Mouse (Mus musculus) lung, adult 2 months (tissue): Measurements from ENCODE around the gene 4933430I17Rik. TPM values are rescaled to one million over a fixed set of nuclear protein-coding genes. Genes with fewer than 3 reads are reported as not detected.

ENCODE experiments used
- DNase-seq: peaks from one replicate; pipeline ENCODE4 v3.0.0; 2022
- H3K4me1 ChIP-seq: fragments of 200-500 bp; 2 replicates; pipeline ENCODE4 v1.6.1; 2011; ENCODE audit warnings: low read length; ENCODE audit not compliant: control insufficient read depth, insufficient read depth
- H3K4me3 ChIP-seq: fragments of 200-500 bp; replicated peaks from 2 replicates; pipeline ENCODE3; 2011; ENCODE audit warnings: low read depth, mild to moderate bottlenecking, control low read depth, low read length; ENCODE audit errors: extremely low read depth
- CTCF ChIP-seq: fragments of 200-500 bp; IDR thresholded peaks from 2 replicates; pipeline ENCODE4 v1.5.1; 2011; ENCODE audit warnings: mild to moderate bottlenecking, low read length, control low read depth; ENCODE audit not compliant: insufficient read depth
- POLR2A ChIP-seq: fragments of 200-500 bp; IDR thresholded peaks from 2 replicates; pipeline ENCODE4 v1.6.1; 2011; ENCODE audit warnings: low read depth, mild to moderate bottlenecking, control low read depth, low read length, borderline replicate concordance; ENCODE audit errors: extremely low read depth
- WGBS: fragments of 180-500 bp; shearing (Covaris S2); methylation state at CpG from one replicate; pipeline ENCODE4 v1.1.7; 2018; 5-methylcytosine and 5-hydroxymethylcytosine counted together
- polyA plus RNA-seq: library from polyadenylated mRNA; depleted of rRNA; stranded (reverse); fragments of >200 nt; gene quantifications from 2 replicates; pipeline ENCODE4 v1.2.3, GENCODE M21; 2012

The 4933430I17Rik gene
- polyA plus RNA-seq, 1 experiment = 0.15 TPM

- Histone ChIP-seq H3K4me3 (no peak overlapping the region), H3K4me1 (peaks cover 8% of the 10 kb centered on the region)
- WGBS = 34% methylated on average over 7 of the region's 7 CpGs
- TF ChIP-seq POLR2A (no peak), CTCF (no peak)
- no peak for DNase-seq
Measured at GRCm38 (mm10) chr4:62502969-62503368, 22.2 kb upstream of the 4933430I17Rik start.

GRCm38 (mm10) chr4:62503374-62503970 is 21.7 kb upstream of the 4933430I17Rik start, which contains the start of gene Hdhd3:
Gene Hdhd3 (minus strand): TSS chr4:62503467.
- DNase-seq = no peak
- TF ChIP-seq CTCF (no peak), POLR2A (no peak)
- Histone ChIP-seq H3K4me3 (peak within 1 kb of the TSS; percentile 99), H3K4me1 (peaks cover 8% of the 10 kb centered on the region)
- WGBS = 76% methylated on average over 3 of the region's 3 CpGs

DNA sequence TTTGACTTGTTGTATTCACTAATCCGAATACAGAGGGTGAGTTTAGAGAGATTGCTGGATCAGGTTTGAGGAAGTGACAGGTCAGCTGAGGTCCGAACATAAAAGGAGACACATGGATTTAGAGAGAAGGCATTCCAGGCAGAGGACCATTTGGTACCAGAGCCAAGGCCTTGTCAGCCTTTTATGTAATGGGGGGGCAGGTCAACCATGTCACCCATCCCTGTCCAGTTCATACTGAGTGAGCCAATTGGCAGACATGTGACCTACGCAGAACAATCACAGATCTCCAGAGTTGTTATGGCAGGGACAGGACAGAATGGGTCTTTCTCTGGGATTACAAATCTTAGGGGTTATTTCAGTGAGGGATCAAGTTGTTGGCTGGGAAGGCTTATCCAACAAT is 19.2 kb upstream of the 4933430I17Rik start:
- no peak overlapping the region for H3K4me3 ChIP-seq
- peaks cover 8% of the 10 kb centered on the region for H3K4me1 ChIP-seq
- 68% methylated on average over 3 of the region's 3 CpGs for WGBS
- TF ChIP-seq CTCF = no peak
- TF ChIP-seq POLR2A = no peak
- DNase-seq = no peak

- WGBS = 38% methylated on average over 2 of the region's 2 CpGs
- Histone ChIP-seq H3K4me3 (no peak overlapping the region), H3K4me1 (peaks cover 8% of the 10 kb centered on the region)
- no peak for DNase-seq
- TF ChIP-seq CTCF (peak; percentile 29; the same call in 1 of the 2 replicates), POLR2A (no peak)
Measured at GRCm38 (mm10) chr4:62506798-62507197, 18.4 kb upstream of the 4933430I17Rik start.

DNA sequence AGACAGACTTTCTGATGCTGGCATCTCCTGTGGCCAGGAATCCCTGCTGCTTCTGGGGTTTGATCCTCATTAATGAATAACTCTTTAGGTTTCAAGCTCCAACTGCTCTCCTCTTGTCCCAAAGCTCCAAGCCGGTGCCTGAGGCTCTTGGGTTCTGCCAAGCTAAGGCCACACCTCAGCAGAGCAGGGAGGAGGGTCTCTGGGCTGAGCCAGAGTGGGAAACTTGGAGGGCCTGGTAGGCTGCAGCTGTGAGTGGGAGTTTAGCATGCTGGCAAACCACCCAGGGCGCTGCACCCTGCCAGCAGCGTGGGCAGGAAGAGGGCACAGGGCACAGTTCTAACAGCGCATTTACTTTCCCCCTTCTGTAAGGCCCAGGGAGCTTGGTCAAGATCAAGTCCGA is 16.3 kb upstream of the 4933430I17Rik start:
- Histone ChIP-seq H3K4me3 (no peak overlapping the region), H3K4me1 (no peaks in the 10 kb centered on the region)
- TF ChIP-seq POLR2A = no peak
- TF ChIP-seq CTCF = no peak
- no peak for DNase-seq
- WGBS = 84% methylated on average over 5 of the region's 5 CpGs

DNA sequence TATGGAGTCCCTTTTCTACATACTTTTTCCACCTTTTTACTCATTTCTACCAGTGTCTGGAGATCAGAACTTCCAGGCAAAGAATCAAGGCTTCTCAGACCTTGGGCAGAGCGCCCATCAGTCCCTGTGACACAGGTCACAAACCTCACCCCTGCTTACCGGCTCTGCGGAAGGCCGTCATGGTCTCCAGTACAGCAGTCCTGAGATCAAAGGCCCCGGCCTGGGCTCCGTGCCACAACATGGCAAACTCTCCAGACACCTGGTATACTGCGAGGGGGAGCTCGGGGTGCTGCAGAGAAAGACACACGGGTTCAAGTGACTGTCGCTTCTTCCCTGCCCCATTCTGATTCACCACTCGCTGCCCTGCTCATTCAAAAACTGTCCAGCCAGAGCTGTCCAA is 15.2 kb upstream of the 4933430I17Rik start:
- no peak for DNase-seq
- no peak overlapping the region for H3K4me3 ChIP-seq
- 87% methylated on average over 11 of the region's 11 CpGs for WGBS
- TF ChIP-seq POLR2A (no peak), CTCF (no peak)
- H3K4me1 ChIP-seq = no peaks in the 10 kb centered on the region

DNA sequence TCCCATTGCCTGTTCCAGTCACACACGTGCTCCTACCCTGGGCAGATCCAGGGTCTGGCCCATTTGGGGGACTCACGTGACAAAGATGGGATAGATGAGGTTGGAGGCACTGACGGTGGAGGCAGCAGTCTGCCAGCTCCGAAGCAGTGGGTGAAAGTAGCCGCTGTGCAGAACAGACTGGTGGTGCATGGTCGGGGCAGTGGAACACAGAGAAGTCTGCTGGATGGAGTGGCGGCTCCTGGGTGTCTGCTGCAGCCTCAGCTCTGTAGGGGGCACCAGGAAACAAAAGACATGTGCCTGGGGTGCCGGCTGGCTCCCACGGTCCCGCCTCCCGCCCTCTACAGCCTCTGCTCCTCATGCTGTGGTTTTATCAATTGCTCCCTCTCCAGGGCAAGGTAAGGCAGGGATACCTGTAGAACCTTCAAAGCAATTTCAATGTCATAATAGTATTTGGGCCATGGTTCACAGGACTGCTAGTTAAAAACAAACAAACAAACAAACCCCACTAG is 11.1 kb upstream of the 4933430I17Rik start:
- no peak for DNase-seq
- Histone ChIP-seq H3K4me1 (peaks cover 3% of the 10 kb centered on the region; the same call in 1 of the 2 replicates), H3K4me3 (no peak overlapping the region)
- TF ChIP-seq CTCF = no peak
- TF ChIP-seq POLR2A = no peak
- WGBS = 60% methylated on average over 11 of the region's 11 CpGs

DNA sequence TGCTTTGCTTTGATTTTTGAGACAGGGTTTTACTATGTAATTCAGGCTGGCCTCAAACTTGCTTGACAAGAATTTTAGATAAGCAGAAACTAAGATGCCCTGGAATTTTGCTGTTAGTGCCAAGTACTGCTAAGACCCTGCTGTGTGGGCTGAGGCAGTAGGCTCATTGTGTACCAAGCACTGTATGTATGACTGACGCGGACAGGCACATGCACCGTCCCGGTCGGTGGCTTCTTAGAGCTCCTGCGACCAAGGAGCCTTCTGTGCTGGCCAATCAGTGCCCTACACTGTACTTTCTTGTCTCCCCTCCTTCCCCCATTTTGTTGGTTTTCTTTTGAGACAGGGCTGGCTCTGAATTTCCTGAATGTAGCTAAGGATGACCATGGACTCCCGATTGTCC is 10.2 kb upstream of the 4933430I17Rik start:
- DNase-seq = no peak
- Histone ChIP-seq H3K4me3 (no peak overlapping the region), H3K4me1 (peaks cover 6% of the 10 kb centered on the region; the same call in 1 of the 2 replicates)
- 78% methylated on average over 7 of the region's 7 CpGs for WGBS
- TF ChIP-seq POLR2A (no peak), CTCF (no peak)

DNA sequence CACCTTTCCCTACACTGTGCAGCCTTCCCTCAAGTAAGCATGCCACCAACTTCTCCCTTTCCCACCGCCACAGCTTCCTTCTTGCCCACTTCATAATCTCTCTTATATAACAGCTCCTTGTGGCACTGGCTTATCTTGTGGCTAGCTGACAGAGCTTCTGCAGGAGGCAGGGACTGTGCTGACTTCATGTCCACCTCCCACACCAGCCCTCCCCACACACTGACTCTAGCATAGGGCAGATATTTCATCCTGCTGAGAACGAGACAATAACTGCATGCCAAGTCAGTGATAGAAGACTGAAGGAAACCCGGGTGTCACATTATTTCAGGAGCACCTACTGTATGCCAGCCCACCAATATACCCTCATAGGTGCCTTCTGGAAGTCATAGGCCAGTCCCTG is 9.7 kb upstream of the 4933430I17Rik start:
- DNase-seq = no peak
- Histone ChIP-seq H3K4me1 (peaks cover 6% of the 10 kb centered on the region; the same call in 1 of the 2 replicates), H3K4me3 (no peak overlapping the region)
- 36% methylated on average over 3 of the region's 3 CpGs for WGBS
- TF ChIP-seq CTCF = no peak
- TF ChIP-seq POLR2A = 0 out of 2 replicates have a peak, but pooled peaks have one; percentile 15

DNA sequence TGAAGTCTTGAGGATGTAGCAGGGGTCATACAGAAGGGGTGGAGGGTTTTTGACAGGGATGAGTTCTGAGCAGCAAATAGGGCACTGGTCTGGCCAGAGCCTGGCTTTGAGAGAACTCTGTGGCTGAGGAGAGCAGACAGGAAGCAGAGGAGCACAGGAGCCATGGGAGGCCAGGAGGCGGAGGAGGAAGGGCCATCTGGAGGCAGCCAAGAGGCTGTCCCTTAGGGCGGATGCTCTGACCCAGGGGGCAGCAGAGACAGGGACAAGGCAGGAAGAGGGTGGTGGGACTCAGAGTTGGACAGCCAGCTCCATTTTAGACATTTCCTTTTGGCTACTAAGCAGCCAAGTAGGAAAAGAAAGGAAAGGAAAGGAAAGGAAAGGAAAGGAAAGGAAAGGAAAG is 9.1 kb upstream of the 4933430I17Rik start:
- no peak for DNase-seq
- no peak overlapping the region for H3K4me3 ChIP-seq
- H3K4me1 ChIP-seq = peaks cover 6% of the 10 kb centered on the region; the same call in 1 of the 2 replicates
- 33% methylated on average over 2 of the region's 2 CpGs for WGBS
- TF ChIP-seq CTCF = 0 out of 2 replicates have a peak, but pooled peaks have one; percentile 11
- TF ChIP-seq POLR2A = no peak
